Mouse (Mus musculus): ENCODE measurements around the gene Ncam1. TPM values are rescaled to one million over a fixed set of nuclear protein-coding genes. Genes with fewer than 3 reads are reported as not detected.

Gene Ncam1
- 73.6 and 80.0 TPM in 2 replicates for polyA plus RNA-seq (2016; fragmentation: Nextera tagmentation; extraction: Ambion mirVana)

DNA sequence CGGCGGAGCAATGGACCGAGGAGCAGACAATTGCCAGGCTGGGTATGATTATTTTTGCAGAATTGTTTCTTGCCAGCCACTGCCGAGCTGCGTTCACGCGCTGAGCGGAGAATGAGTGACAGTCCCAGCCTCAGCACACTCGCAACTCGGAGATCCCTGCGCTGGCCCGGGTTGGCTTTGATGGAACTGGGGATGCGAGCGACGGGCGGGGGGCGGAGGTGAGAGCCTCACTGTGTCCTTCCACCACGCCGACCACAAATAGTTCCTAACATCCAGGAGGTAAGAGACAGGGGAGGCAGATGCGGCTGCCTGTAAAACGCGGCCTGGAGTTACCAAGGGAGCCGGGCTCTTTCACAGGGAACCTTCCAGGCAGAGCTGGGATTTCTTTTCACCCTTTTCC lies at the start of gene Ncam1:
Gene Ncam1, minus strand, starts transcription at position 120 of the 400 bp plus-strand sequence.
- no peaks in the 10 kb centered on the region for H3K27me3 ChIP-seq (replicated peaks)
- H3K27ac ChIP-seq (ENCODE audit: poor library complexity, severe bottlenecking) = peak within 1 kb of the TSS; percentile 76
- H3K9ac ChIP-seq = peak within 1 kb of the TSS; percentile 88
- H3K4me3 ChIP-seq = peak within 1 kb of the TSS; percentile 73
- H3K4me2 ChIP-seq = peak within 1 kb of the TSS; percentile 91
- no peaks in the 10 kb centered on the region for H3K9me3 ChIP-seq (replicated peaks)
- peak; percentile 72 for ATAC-seq (ENCODE audit: insufficient number of reproducible peaks, low FRiP score)
- WGBS = under 1% methylated on average over 23 of the region's 23 CpGs
- H3K4me1 ChIP-seq (replicated peaks) = peaks cover 18% of the 10 kb centered on the region
- H3K36me3 ChIP-seq = no peaks in the 10 kb centered on the region

- Histone ChIP-seq H3K27me3 (replicated peaks) (no peaks in the 10 kb centered on the region), H3K4me2 (no peak overlapping the region), H3K9ac (no peak overlapping the region), H3K27ac (ENCODE audit: poor library complexity, severe bottlenecking) (no peak overlapping the region), H3K4me1 (replicated peaks) (no peaks in the 10 kb centered on the region), H3K4me3 (no peak overlapping the region), H3K36me3 (no peaks in the 10 kb centered on the region), H3K9me3 (replicated peaks) (no peaks in the 10 kb centered on the region)
- ATAC-seq (ENCODE audit: insufficient number of reproducible peaks, low FRiP score) = no peak
- WGBS = 77% methylated on average over 1 of the region's 1 CpGs
Observed at GRCm38 (mm10) chr9:49834013-49834412, 35.3 kb upstream of the Ncam1 start.

GRCm38 (mm10) chr9:49827671-49828070 lies 28.9 kb upstream of the Ncam1 start:
- Histone ChIP-seq H3K4me1 (replicated peaks) (no peaks in the 10 kb centered on the region), H3K9ac (no peak overlapping the region), H3K9me3 (replicated peaks) (0 out of 2 replicates have a peak, but pooled peaks cover 2% of the 10 kb centered on the region), H3K4me2 (no peak overlapping the region), H3K36me3 (no peaks in the 10 kb centered on the region), H3K27me3 (replicated peaks) (no peaks in the 10 kb centered on the region), H3K4me3 (no peak overlapping the region), H3K27ac (ENCODE audit: poor library complexity, severe bottlenecking) (no peak overlapping the region)
- WGBS = 91% methylated on average over 8 of the region's 8 CpGs
- no peak for ATAC-seq (ENCODE audit: insufficient number of reproducible peaks, low FRiP score)

- ATAC-seq (ENCODE audit: insufficient number of reproducible peaks, low FRiP score) = no peak
- Histone ChIP-seq H3K9me3 (replicated peaks) (no peaks in the 10 kb centered on the region), H3K27ac (ENCODE audit: poor library complexity, severe bottlenecking) (peak overlapping the region; percentile 75), H3K4me3 (no peak overlapping the region), H3K36me3 (no peaks in the 10 kb centered on the region), H3K27me3 (replicated peaks) (no peaks in the 10 kb centered on the region), H3K4me1 (replicated peaks) (peaks cover 13% of the 10 kb centered on the region), H3K4me2 (peak overlapping the region; percentile 16), H3K9ac (no peak overlapping the region)
- 58% methylated on average over 10 of the region's 10 CpGs for WGBS
Observed at GRCm38 (mm10) chr9:49816115-49816650, 17.5 kb upstream of the Ncam1 start.

DNA sequence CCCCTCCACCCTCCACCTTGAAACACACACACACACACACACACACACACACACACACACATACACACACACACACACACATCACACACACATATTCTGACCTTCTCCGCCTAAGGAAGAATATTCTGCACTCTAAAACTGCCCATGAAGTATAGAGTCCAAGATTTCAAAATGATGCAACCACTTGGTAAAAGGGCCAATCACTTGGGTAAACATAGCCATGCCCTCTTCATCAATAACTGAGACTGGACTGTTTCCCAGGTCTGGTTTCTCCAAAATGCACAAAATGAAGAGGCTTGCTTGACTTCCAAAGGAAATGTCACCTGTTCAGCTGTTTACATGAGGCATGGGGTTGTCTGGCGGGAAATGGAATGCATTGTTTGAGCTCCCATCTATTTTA lies 15.7 kb upstream of the Ncam1 start:
- Histone ChIP-seq H3K4me2 (no peak overlapping the region), H3K36me3 (no peaks in the 10 kb centered on the region), H3K4me3 (no peak overlapping the region), H3K9me3 (replicated peaks) (no peaks in the 10 kb centered on the region), H3K27me3 (replicated peaks) (no peaks in the 10 kb centered on the region; the same call in 1 of the 2 replicates), H3K9ac (no peak overlapping the region), H3K27ac (ENCODE audit: poor library complexity, severe bottlenecking) (no peak overlapping the region), H3K4me1 (replicated peaks) (peaks cover 13% of the 10 kb centered on the region)
- WGBS = 77% methylated on average over 2 of the region's 2 CpGs
- ATAC-seq (ENCODE audit: insufficient number of reproducible peaks, low FRiP score) = no peak

DNA sequence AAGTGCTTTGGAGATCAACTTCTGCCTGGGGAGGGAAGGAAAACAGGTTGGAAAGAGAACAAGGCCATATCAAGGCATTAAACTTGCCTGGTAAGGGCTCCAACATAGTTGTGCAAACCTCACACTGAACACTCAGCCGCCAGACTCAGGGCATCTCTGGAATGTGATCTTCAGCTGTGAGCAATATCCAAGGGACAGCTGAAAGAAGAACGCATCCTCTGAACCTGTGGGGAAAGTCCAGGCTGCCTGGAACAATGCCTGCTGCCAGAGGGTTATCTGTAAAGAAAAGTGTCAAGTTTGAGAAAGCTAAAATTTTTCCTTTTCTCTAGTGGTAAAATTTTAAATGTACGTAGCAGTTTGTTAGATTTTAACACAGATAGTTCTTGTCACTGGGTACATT lies 4.5 kb upstream of the Ncam1 start:
- Histone ChIP-seq H3K4me1 (replicated peaks) (peaks cover 12% of the 10 kb centered on the region), H3K27me3 (replicated peaks) (no peaks in the 10 kb centered on the region), H3K36me3 (no peaks in the 10 kb centered on the region), H3K4me2 (no peak overlapping the region), H3K9me3 (replicated peaks) (no peaks in the 10 kb centered on the region), H3K27ac (ENCODE audit: poor library complexity, severe bottlenecking) (no peak overlapping the region), H3K4me3 (no peak overlapping the region), H3K9ac (no peak overlapping the region)
- ATAC-seq (ENCODE audit: insufficient number of reproducible peaks, low FRiP score) = no peak
- 24% methylated on average over 3 of the region's 3 CpGs for WGBS

- H3K4me3 ChIP-seq = peak overlapping the region; percentile 73
- under 1% methylated on average over 58 of the region's 58 CpGs for WGBS
- peak; percentile 62 for ATAC-seq (ENCODE audit: insufficient number of reproducible peaks, low FRiP score)
- no peaks in the 10 kb centered on the region for H3K27me3 ChIP-seq (replicated peaks)
- H3K4me1 ChIP-seq (replicated peaks) = peaks cover 15% of the 10 kb centered on the region
- H3K27ac ChIP-seq (ENCODE audit: poor library complexity, severe bottlenecking) = peak overlapping the region; percentile 76
- H3K36me3 ChIP-seq = no peaks in the 10 kb centered on the region
- H3K9me3 ChIP-seq (replicated peaks) = no peaks in the 10 kb centered on the region
- H3K4me2 ChIP-seq = peak overlapping the region; percentile 91
- peak overlapping the region; percentile 88 for H3K9ac ChIP-seq
Observed at GRCm38 (mm10) chr9:49797821-49798571, 729 bp downstream of the Ncam1 start.

DNA sequence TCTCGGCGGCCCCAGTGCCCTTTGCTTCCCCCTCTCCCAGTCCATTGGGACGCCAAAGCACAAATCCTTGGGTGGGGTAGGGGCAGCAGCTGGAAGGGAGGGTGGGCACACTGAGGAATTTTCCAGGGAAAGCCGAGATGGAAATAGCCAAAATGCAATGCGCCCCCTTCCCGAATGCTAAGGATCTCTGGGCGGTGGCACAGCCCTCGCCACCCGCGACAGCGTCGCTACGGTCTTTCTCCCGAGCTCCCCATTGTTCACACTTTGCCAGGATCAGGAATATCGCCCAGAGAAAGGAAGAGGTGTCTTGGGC lies 1.3 kb downstream of the Ncam1 start:
- no peaks in the 10 kb centered on the region for H3K27me3 ChIP-seq (replicated peaks)
- H3K9ac ChIP-seq = peak overlapping the region; percentile 88
- H3K4me2 ChIP-seq = peak overlapping the region; percentile 91
- peak overlapping the region; percentile 76 for H3K27ac ChIP-seq (ENCODE audit: poor library complexity, severe bottlenecking)
- WGBS = 0% methylated on average over 15 of the region's 15 CpGs
- peaks cover 16% of the 10 kb centered on the region for H3K4me1 ChIP-seq (replicated peaks)
- no peaks in the 10 kb centered on the region for H3K9me3 ChIP-seq (replicated peaks)
- H3K4me3 ChIP-seq = peak overlapping the region; percentile 73
- no peak for ATAC-seq (ENCODE audit: insufficient number of reproducible peaks, low FRiP score)
- no peaks in the 10 kb centered on the region for H3K36me3 ChIP-seq

DNA sequence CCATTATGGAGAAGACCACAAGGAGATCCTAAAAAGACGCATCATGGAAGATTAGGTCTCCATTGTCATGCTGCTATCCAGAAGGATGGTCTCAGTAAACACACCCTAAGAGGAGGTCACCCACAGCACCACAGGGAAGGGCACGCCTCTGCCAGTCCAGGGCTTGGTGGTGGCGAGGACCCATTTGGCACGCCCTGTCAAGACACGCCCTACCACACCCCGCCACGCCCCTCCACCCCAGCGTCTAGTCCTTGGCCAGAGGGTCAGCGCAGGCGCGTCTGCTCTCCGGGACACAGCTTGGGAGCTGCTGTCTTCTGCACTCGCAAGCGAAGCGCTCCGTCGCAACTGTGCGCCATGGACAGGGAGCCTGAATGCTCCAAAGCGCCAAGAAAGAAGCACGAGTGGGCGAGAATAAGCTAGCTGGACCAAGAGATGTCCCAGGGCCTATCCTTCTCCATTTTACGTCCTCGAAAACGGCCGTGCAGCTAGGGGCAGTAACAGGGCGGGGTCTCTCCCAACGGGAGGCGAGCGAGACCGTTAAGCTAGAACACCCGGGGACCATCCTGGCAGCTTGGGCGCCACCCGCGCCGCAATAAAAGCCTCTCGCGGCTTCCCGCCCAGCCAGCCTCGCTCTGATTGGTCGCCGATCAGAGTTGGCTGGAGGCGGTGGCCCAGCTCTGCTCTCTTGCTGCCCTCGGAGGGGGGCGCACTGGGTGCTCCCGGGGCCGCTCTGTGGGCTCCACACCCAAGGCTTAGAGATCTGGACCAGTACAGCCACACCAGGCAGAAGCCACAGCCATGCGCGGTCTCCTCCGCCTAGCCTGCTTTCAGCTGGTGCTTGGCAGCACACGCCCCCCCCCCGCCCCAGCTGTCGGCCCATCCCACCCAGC lies 1.9 kb downstream of the Ncam1 start:
- Histone ChIP-seq H3K4me2 (peak overlapping the region; percentile 91), H3K36me3 (no peaks in the 10 kb centered on the region), H3K9me3 (replicated peaks) (no peaks in the 10 kb centered on the region), H3K27ac (ENCODE audit: poor library complexity, severe bottlenecking) (peak overlapping the region; percentile 76), H3K9ac (peak overlapping the region; percentile 88), H3K27me3 (replicated peaks) (no peaks in the 10 kb centered on the region), H3K4me3 (peak overlapping the region; percentile 73), H3K4me1 (replicated peaks) (peaks cover 17% of the 10 kb centered on the region)
- under 1% methylated on average over 51 of the region's 52 CpGs for WGBS
- peak; percentile 76 for ATAC-seq (ENCODE audit: insufficient number of reproducible peaks, low FRiP score)

DNA sequence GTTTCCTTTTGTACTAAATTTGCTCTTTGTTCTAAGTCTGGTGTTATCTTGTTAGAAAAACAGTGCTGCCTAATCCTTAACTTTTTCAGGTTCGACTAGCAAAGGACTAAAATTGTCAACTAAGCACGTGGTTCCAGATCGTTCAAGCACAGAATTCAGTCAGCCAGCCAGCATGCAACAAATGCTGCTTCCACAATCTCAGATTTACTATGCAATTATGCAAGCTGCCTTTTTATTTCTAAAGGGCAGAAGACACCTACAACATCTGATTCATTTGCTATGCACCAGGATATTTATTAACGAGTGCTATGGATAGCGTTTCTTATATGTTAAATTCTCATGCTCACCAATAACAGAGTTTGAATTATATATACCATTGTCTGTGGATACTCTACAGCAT lies 2.8 kb downstream of the Ncam1 start:
- no peak overlapping the region for H3K9ac ChIP-seq
- WGBS = 54% methylated on average over 5 of the region's 5 CpGs
- no peaks in the 10 kb centered on the region for H3K9me3 ChIP-seq (replicated peaks)
- H3K27me3 ChIP-seq (replicated peaks) = no peaks in the 10 kb centered on the region
- no peak for ATAC-seq (ENCODE audit: insufficient number of reproducible peaks, low FRiP score)
- no peaks in the 10 kb centered on the region for H3K36me3 ChIP-seq
- H3K4me2 ChIP-seq = no peak overlapping the region
- no peak overlapping the region for H3K27ac ChIP-seq (ENCODE audit: poor library complexity, severe bottlenecking)
- H3K4me3 ChIP-seq = no peak overlapping the region
- H3K4me1 ChIP-seq (replicated peaks) = peaks cover 15% of the 10 kb centered on the region

DNA sequence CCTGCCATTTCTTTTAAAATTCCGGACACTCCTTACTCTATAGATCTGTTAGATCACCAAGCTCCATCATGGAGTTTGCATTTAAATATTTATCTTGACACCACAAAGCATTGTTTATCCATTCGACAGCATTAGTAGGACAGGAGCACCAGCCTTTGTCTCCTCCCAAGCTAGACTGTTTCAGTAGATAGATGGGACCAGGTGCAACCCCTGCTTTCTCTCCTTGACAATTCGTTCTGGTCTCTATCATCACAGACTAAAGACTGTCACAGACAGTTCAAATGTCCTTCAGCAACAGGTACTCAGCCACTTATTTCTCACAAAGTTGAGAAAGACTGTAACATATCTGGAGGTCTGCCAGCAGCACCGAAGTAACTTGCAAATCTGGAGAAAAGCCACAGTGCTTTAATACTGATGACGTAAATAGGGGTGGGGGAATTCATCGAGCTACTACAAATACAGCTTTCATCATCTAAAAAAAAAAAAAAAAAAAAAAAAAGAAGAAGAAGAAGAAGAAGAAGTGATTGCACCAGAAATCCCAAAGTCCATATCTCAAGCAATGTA lies 4.7 kb downstream of the Ncam1 start:
- Histone ChIP-seq H3K4me3 (no peak overlapping the region), H3K36me3 (no peaks in the 10 kb centered on the region), H3K27me3 (replicated peaks) (no peaks in the 10 kb centered on the region), H3K9me3 (replicated peaks) (no peaks in the 10 kb centered on the region), H3K9ac (no peak overlapping the region), H3K27ac (ENCODE audit: poor library complexity, severe bottlenecking) (no peak overlapping the region), H3K4me1 (replicated peaks) (peaks cover 9% of the 10 kb centered on the region; the same call in 1 of the 2 replicates), H3K4me2 (no peak overlapping the region)
- no peak for ATAC-seq (ENCODE audit: insufficient number of reproducible peaks, low FRiP score)
- WGBS = 47% methylated on average over 6 of the region's 6 CpGs

Measured in heart, embryonic 12.5 days (tissue).